7 mouse cellular contexts compared by ENCODE assay signal in genomic region chr1:182954287-182955046, GRCm38 (mm10). TPM values are rescaled to one million over a fixed set of nuclear protein-coding genes. Genes with fewer than 3 reads are reported as not detected.
DNase-seq lines count a peak whose midpoint lies in the region; ATAC-seq lines count a peak whose summit lies in the region.

Gene Tlr5 (plus strand): TSS chr1:182954788.

- peak within 1 kb of the TSS; percentile 88 for H3K27ac ChIP-seq in heart, embryonic 10.5 days
- H3K27ac ChIP-seq in lung, embryonic 16.5 days (ENCODE audit: low read length): no peak within 1 kb of the TSS

- no peaks in the 10 kb centered on the region for H3K9me3 ChIP-seq in heart, embryonic 10.5 days
- H3K9me3 ChIP-seq in lung, embryonic 16.5 days (ENCODE audit: control insufficient read depth, low read length): no peaks in the 10 kb centered on the region

- 12% methylated on average over 21 of the region's 21 CpGs for WGBS in heart, embryonic 10.5 days
- WGBS in lung, embryonic 16.5 days: 11% methylated on average over 21 of the region's 21 CpGs

- H3K27me3 ChIP-seq in heart, embryonic 10.5 days (ENCODE audit: insufficient read depth, poor library complexity, severe bottlenecking): peaks cover 30% of the 10 kb centered on the region
- H3K27me3 ChIP-seq in lung, embryonic 16.5 days (ENCODE audit: control insufficient read depth, insufficient read depth, low read depth, low read length): no peaks in the 10 kb centered on the region

- no peaks in the 10 kb centered on the region for H3K36me3 ChIP-seq in heart, embryonic 10.5 days
- H3K36me3 ChIP-seq in lung, embryonic 16.5 days (ENCODE audit: control insufficient read depth, insufficient read depth, low read length): no peaks in the 10 kb centered on the region

- H3K4me2 ChIP-seq in lung, embryonic 16.5 days (ENCODE audit: low read depth, low read length): peak within 1 kb of the TSS; percentile 70

- peaks cover 66% of the 10 kb centered on the region for H3K4me1 ChIP-seq in heart, embryonic 10.5 days
- peaks cover 20% of the 10 kb centered on the region for H3K4me1 ChIP-seq in lung, embryonic 16.5 days (replicated peaks; ENCODE audit: control insufficient read depth, insufficient read depth, low read length)

- H3K4me3 ChIP-seq in heart, embryonic 10.5 days: peak within 1 kb of the TSS; percentile 61
- peak within 1 kb of the TSS; percentile 56 for H3K4me3 ChIP-seq in lung, embryonic 16.5 days (ENCODE audit: low read length)

- peak; percentile 74 for DNase-seq in adrenal gland, postnatal 10 days
- peak; percentile 62 for DNase-seq in embryo, embryonic 9.5 days (ENCODE audit: extremely low spot score)
- DNase-seq in heart, embryonic 10.5 days (ENCODE audit: low spot score): peak; percentile 87
- peak; percentile 19 to 35 for DNase-seq in kidney, adult 8-10 months
- peak; percentile 50 for DNase-seq in ovary, postnatal 14 days (ENCODE audit: low spot score)

- peak within 1 kb of the TSS; percentile 71 for H3K9ac ChIP-seq in lung, embryonic 16.5 days (ENCODE audit: low read length)

- peak; percentile 50 for ATAC-seq in lung, embryonic 16.5 days (ENCODE audit: low read depth)
- no peak; the same call in 1 of the 2 replicates for ATAC-seq in megakaryocyte progenitor cell, adult 5-6 weeks (replicated peaks; ENCODE audit: poor library complexity)

RNA-seq across cellular contexts. Expression of gene Tlr5, which starts in this region (rescaled TPM):
- total RNA-seq in adrenal gland, postnatal 10 days (2021): 1 to 10 TPM; 1.6 to 2.4 TPM
- 1.8 and 3.3 TPM in 2 replicates for polyA plus RNA-seq in heart, embryonic 10.5 days (2016; fragmentation: Nextera tagmentation; extraction: Ambion mirVana)
- polyA plus RNA-seq in lung, embryonic 16.5 days (2015; fragmentation: Nextera tagmentation; extraction: Ambion mirVana): 1.3 TPM in 2 replicates
- 0.57 and 2.2 TPM in 2 replicates for total RNA-seq in megakaryocyte progenitor cell, adult 5-6 weeks (2015)
- 0.50 TPM in 1 of 2 replicates, not detected in the other for total RNA-seq in megakaryocyte progenitor cell, adult 5-6 weeks (2017)

Comparison
In these comparisons a context has a peak if more than half of its experiments do, and no peak if none do; other contexts are left out.
1. DNase-seq: peak in every context shown above with its lines; median percentile 87 in heart, embryonic 10.5 days; 74 in adrenal gland, postnatal 10 days; 62 in embryo, embryonic 9.5 days; 50 in ovary, postnatal 14 days; 27 in kidney, adult 8-10 months.